Mouse (Mus musculus) neural tube, embryonic 13.5 days (tissue): ENCODE measurements around the gene Ccni. TPM values are rescaled to one million over a fixed set of nuclear protein-coding genes. Genes with fewer than 3 reads are reported as not detected.

Experiments used
- ATAC-seq: fragments of 200-750 bp; cut with Nextera tagmentation; 2 replicates; pipeline ENCODE4 v1.8.0; 2017; ENCODE audit warnings: low read depth, mild to moderate bottlenecking, moderate TSS enrichment, moderate library complexity
- H3K27ac ChIP-seq: fragments of 300-500 bp; sonication (generic); replicated peaks from 2 replicates; pipeline ENCODE4 v1.5.1; 2015; ENCODE audit warnings: moderate library complexity, mild to moderate bottlenecking, inconsistent platforms
- H3K27me3 ChIP-seq: fragments of 300-500 bp; sonication (generic); 2 replicates; pipeline ENCODE4 v1.6.1; 2015; ENCODE audit warnings: mild to moderate bottlenecking, inconsistent platforms
- H3K36me3 ChIP-seq: fragments of 300-500 bp; sonication (generic); 2 replicates; pipeline ENCODE4 v1.6.1; 2015; ENCODE audit warnings: mild to moderate bottlenecking, inconsistent platforms
- H3K4me1 ChIP-seq: fragments of 300-500 bp; sonication (generic); replicated peaks from 2 replicates; pipeline ENCODE4 v1.6.1; 2015; ENCODE audit warnings: inconsistent platforms
- H3K4me2 ChIP-seq: fragments of 300-500 bp; sonication (generic); 2 replicates; pipeline ENCODE4 v1.6.1; 2015; ENCODE audit warnings: inconsistent platforms, mild to moderate bottlenecking, moderate library complexity
- H3K4me3 ChIP-seq: fragments of 300-500 bp; sonication (generic); 2 replicates; pipeline ENCODE4 v1.5.1; 2015; ENCODE audit warnings: mild to moderate bottlenecking, inconsistent platforms
- H3K9ac ChIP-seq: fragments of 300-500 bp; sonication (generic); 2 replicates; pipeline ENCODE4 v1.6.1; 2015; ENCODE audit warnings: moderate library complexity, mild to moderate bottlenecking, inconsistent platforms
- H3K9me3 ChIP-seq: fragments of 300-500 bp; sonication (generic); 2 replicates; pipeline ENCODE4 v1.6.1; 2016; ENCODE audit warnings: inconsistent platforms
- WGBS: fragments of 180-500 bp; shearing (Covaris S2); methylation state at CpG from one replicate; pipeline ENCODE4 v1.1.7; 2015; 5-methylcytosine and 5-hydroxymethylcytosine counted together
- polyA plus RNA-seq: library from polyadenylated mRNA; unstranded; fragments of >200 nt; fragmentation: Nextera tagmentation; extraction: Ambion mirVana; gene quantifications from 2 replicates; pipeline ENCODE4 v1.2.1, GENCODE M21; 2015

Ccni gene
- 140 and 142 TPM in 2 replicates for polyA plus RNA-seq

- peaks cover 34% of the 10 kb centered on the region for H3K4me1 ChIP-seq
- H3K9ac ChIP-seq = peak within 1 kb of the TSS; percentile 96
- no peaks in the 10 kb centered on the region for H3K27me3 ChIP-seq
- peak within 1 kb of the TSS; percentile 87 for H3K4me2 ChIP-seq
- ATAC-seq = peak; percentile 97
- peaks cover 8% of the 10 kb centered on the region; the same call in 1 of the 2 replicates for H3K36me3 ChIP-seq
- peak within 1 kb of the TSS; percentile 92 for H3K4me3 ChIP-seq
- H3K9me3 ChIP-seq = no peaks in the 10 kb centered on the region
- H3K27ac ChIP-seq = peak within 1 kb of the TSS; percentile 95
- under 1% methylated on average over 77 of the region's 79 CpGs for WGBS
Measured at GRCm38 (mm10) chr5:93206109-93207005, at the start of gene Ccni, which contains the start of gene 2010109A12Rik. Ccni (minus strand) TSS chr5:93206495. 2010109A12Rik (plus strand) TSS chr5:93206518.

- no peak overlapping the region for H3K4me3 ChIP-seq
Measured at GRCm38 (mm10) chr5:93255759-93256265, 49.5 kb upstream of the Ccni start.

GRCm38 (mm10) chr5:93251001-93251760, 44.9 kb upstream of the Ccni start:
- no peaks in the 10 kb centered on the region for H3K4me1 ChIP-seq
- H3K9me3 ChIP-seq = no peaks in the 10 kb centered on the region
- H3K9ac ChIP-seq = no peak overlapping the region
- no peak for ATAC-seq
- H3K27ac ChIP-seq = no peak overlapping the region
- H3K4me3 ChIP-seq = no peak overlapping the region
- no peak overlapping the region for H3K4me2 ChIP-seq
- no peaks in the 10 kb centered on the region for H3K36me3 ChIP-seq
- no peaks in the 10 kb centered on the region for H3K27me3 ChIP-seq
- WGBS = 84% methylated on average over 12 of the region's 12 CpGs

More at GRCm38 (mm10) chr5:93255759-93256265, 49.5 kb upstream of the Ccni start:
- Histone ChIP-seq H3K27ac (no peak overlapping the region), H3K27me3 (no peaks in the 10 kb centered on the region), H3K36me3 (no peaks in the 10 kb centered on the region), H3K9ac (no peak overlapping the region), H3K4me1 (no peaks in the 10 kb centered on the region), H3K9me3 (no peaks in the 10 kb centered on the region), H3K4me2 (no peak overlapping the region)
- ATAC-seq = no peak
- WGBS = 88% methylated on average over 5 of the region's 5 CpGs

GRCm38 (mm10) chr5:93249940-93250578, 43.8 kb upstream of the Ccni start:
- H3K27me3 ChIP-seq = no peaks in the 10 kb centered on the region
- H3K36me3 ChIP-seq = no peaks in the 10 kb centered on the region
- H3K9me3 ChIP-seq = no peaks in the 10 kb centered on the region
- no peaks in the 10 kb centered on the region for H3K4me1 ChIP-seq
- no peak for ATAC-seq
- H3K9ac ChIP-seq = no peak overlapping the region
- no peak overlapping the region for H3K4me3 ChIP-seq
- no peak overlapping the region for H3K27ac ChIP-seq
- 75% methylated on average over 6 of the region's 6 CpGs for WGBS
- no peak overlapping the region for H3K4me2 ChIP-seq

- H3K36me3 ChIP-seq = no peaks in the 10 kb centered on the region
- no peak for ATAC-seq
Measured at GRCm38 (mm10) chr5:93245280-93245679, 39.0 kb upstream of the Ccni start.

GRCm38 (mm10) chr5:93239590-93240544, 33.6 kb upstream of the Ccni start:
- Histone ChIP-seq H3K27ac (no peak overlapping the region), H3K4me3 (no peak overlapping the region), H3K9me3 (no peaks in the 10 kb centered on the region), H3K27me3 (no peaks in the 10 kb centered on the region), H3K36me3 (no peaks in the 10 kb centered on the region), H3K4me1 (no peaks in the 10 kb centered on the region), H3K9ac (no peak overlapping the region), H3K4me2 (no peak overlapping the region)
- WGBS = 89% methylated on average over 8 of the region's 8 CpGs
- ATAC-seq = no peak

More at GRCm38 (mm10) chr5:93245280-93245679, 39.0 kb upstream of the Ccni start:
- H3K4me1 ChIP-seq = no peaks in the 10 kb centered on the region
- no peaks in the 10 kb centered on the region for H3K27me3 ChIP-seq
- no peak overlapping the region for H3K4me2 ChIP-seq
- 46% methylated on average over 2 of the region's 2 CpGs for whole genome bisulfite sequencing
- H3K9me3 ChIP-seq = no peaks in the 10 kb centered on the region
- H3K9ac ChIP-seq = no peak overlapping the region
- H3K27ac ChIP-seq = no peak overlapping the region
- no peak overlapping the region for H3K4me3 ChIP-seq

- H3K9me3 ChIP-seq = no peaks in the 10 kb centered on the region
- no peaks in the 10 kb centered on the region for H3K27me3 ChIP-seq
- H3K27ac ChIP-seq = no peak overlapping the region
- ATAC-seq = no peak
- H3K4me1 ChIP-seq = no peaks in the 10 kb centered on the region
- no peaks in the 10 kb centered on the region for H3K36me3 ChIP-seq
- no peak overlapping the region for H3K4me2 ChIP-seq
- H3K4me3 ChIP-seq = no peak overlapping the region
- no peak overlapping the region for H3K9ac ChIP-seq
- WGBS = 85% methylated on average over 4 of the region's 4 CpGs
Measured at GRCm38 (mm10) chr5:93236541-93236940, 30.2 kb upstream of the Ccni start.

GRCm38 (mm10) chr5:93235888-93236287, 29.6 kb upstream of the Ccni start:
- H3K9ac ChIP-seq = no peak overlapping the region
- H3K27me3 ChIP-seq = no peaks in the 10 kb centered on the region
- no peaks in the 10 kb centered on the region for H3K9me3 ChIP-seq
- H3K36me3 ChIP-seq = no peaks in the 10 kb centered on the region
- H3K4me1 ChIP-seq = no peaks in the 10 kb centered on the region
- no peak overlapping the region for H3K27ac ChIP-seq
- H3K4me3 ChIP-seq = no peak overlapping the region
- 82% methylated on average over 3 of the region's 3 CpGs for WGBS
- no peak overlapping the region for H3K4me2 ChIP-seq
- no peak for ATAC-seq

- H3K9ac ChIP-seq = no peak overlapping the region
- no peaks in the 10 kb centered on the region for H3K9me3 ChIP-seq
- no peaks in the 10 kb centered on the region for H3K27me3 ChIP-seq
- no peak overlapping the region for H3K4me2 ChIP-seq
- no peak overlapping the region for H3K27ac ChIP-seq
- WGBS = 75% methylated on average over 2 of the region's 2 CpGs
- ATAC-seq = no peak
- no peak overlapping the region for H3K4me3 ChIP-seq
- no peaks in the 10 kb centered on the region for H3K4me1 ChIP-seq
- no peaks in the 10 kb centered on the region for H3K36me3 ChIP-seq
Measured at GRCm38 (mm10) chr5:93234605-93235004, 28.3 kb upstream of the Ccni start.

GRCm38 (mm10) chr5:93234130-93234529, 27.8 kb upstream of the Ccni start:
- Histone ChIP-seq H3K36me3 (no peaks in the 10 kb centered on the region), H3K9ac (no peak overlapping the region), H3K9me3 (no peaks in the 10 kb centered on the region), H3K27me3 (no peaks in the 10 kb centered on the region), H3K27ac (no peak overlapping the region), H3K4me1 (no peaks in the 10 kb centered on the region), H3K4me2 (no peak overlapping the region), H3K4me3 (no peak overlapping the region)
- ATAC-seq = no peak
- WGBS = 77% methylated on average over 4 of the region's 4 CpGs

GRCm38 (mm10) chr5:93232838-93233237, 26.5 kb upstream of the Ccni start:
- no peak overlapping the region for H3K4me2 ChIP-seq
- H3K4me3 ChIP-seq = no peak overlapping the region
- no peak overlapping the region for H3K27ac ChIP-seq
- H3K4me1 ChIP-seq = no peaks in the 10 kb centered on the region
- no peaks in the 10 kb centered on the region for H3K9me3 ChIP-seq
- H3K27me3 ChIP-seq = no peaks in the 10 kb centered on the region
- H3K36me3 ChIP-seq = no peaks in the 10 kb centered on the region
- 78% methylated on average over 2 of the region's 2 CpGs for WGBS
- no peak for ATAC-seq
- H3K9ac ChIP-seq = no peak overlapping the region
